Mouse (Mus musculus) midbrain, postnatal 0 days (tissue): ENCODE results near the gene Tmem267. TPM values are rescaled to one million over a fixed set of nuclear protein-coding genes. Genes with fewer than 3 reads are reported as not detected.
A peak's percentile ranks its signal among the peaks of the same experiment; 100 is the strongest.
"Not testable (repeated sequence)": the region's sequence is repeated elsewhere in the genome, so short reads cannot be mapped to it uniquely, and the experiment has no call there.

Source experiments
- ATAC-seq: fragments of 200-750 bp; cut with Nextera tagmentation; 2 replicates; pipeline ENCODE4 v1.8.0; 2017; ENCODE audit warnings: moderate number of reproducible peaks, mild to moderate bottlenecking, moderate TSS enrichment, moderate library complexity; ENCODE audit not compliant: low FRiP score
- DNase-seq: peaks from one replicate; pipeline ENCODE4 v3.0.0-alpha.2; 2015; ENCODE audit warnings: low spot score
- H3K27ac ChIP-seq: fragments of 300-500 bp; sonication (generic); 2 replicates; pipeline ENCODE4 v1.5.1; 2014; ENCODE audit warnings: low read depth, mild to moderate bottlenecking, low read length, mixed read lengths
- H3K27me3 ChIP-seq: fragments of 300-500 bp; sonication (generic); 2 replicates; pipeline ENCODE4 v1.6.1; 2014; ENCODE audit warnings: low read length, control low read depth, mixed read lengths; ENCODE audit not compliant: insufficient read depth
- H3K36me3 ChIP-seq: fragments of 300-500 bp; sonication (generic); 2 replicates; pipeline ENCODE4 v1.6.1; 2014; ENCODE audit warnings: low read length, control low read depth, mixed read lengths; ENCODE audit not compliant: insufficient read depth
- H3K4me1 ChIP-seq: fragments of 300-500 bp; sonication (generic); 2 replicates; pipeline ENCODE4 v1.6.1; 2014; ENCODE audit warnings: mild to moderate bottlenecking, control low read depth, antibody characterized with exemption, low read length, mixed read lengths; ENCODE audit not compliant: insufficient read depth
- H3K4me2 ChIP-seq: fragments of 300-500 bp; sonication (generic); 2 replicates; pipeline ENCODE4 v1.6.1; 2014; ENCODE audit warnings: low read depth, mild to moderate bottlenecking, low read length, mixed read lengths; ENCODE audit not compliant: poor library complexity, severe bottlenecking
- H3K4me3 ChIP-seq: fragments of 300-500 bp; sonication (generic); 2 replicates; pipeline ENCODE4 v1.5.1; 2014; ENCODE audit warnings: low read depth, mild to moderate bottlenecking, low read length, moderate library complexity
- H3K9ac ChIP-seq: fragments of 300-500 bp; sonication (generic); replicated peaks from 2 replicates; pipeline ENCODE4 v1.6.1; 2014; ENCODE audit warnings: mild to moderate bottlenecking, low read length, moderate library complexity, mixed read lengths; ENCODE audit not compliant: poor library complexity, severe bottlenecking
- H3K9me3 ChIP-seq: fragments of 300-500 bp; sonication (generic); 2 replicates; pipeline ENCODE4 v1.6.1; 2016; ENCODE audit warnings: low read length, control low read depth
- CTCF ChIP-seq: IDR thresholded peaks from 2 replicates; pipeline ENCODE4 v1.5.1; 2016; ENCODE audit warnings: antibody characterized with exemption, mild to moderate bottlenecking
- WGBS: fragments of 180-500 bp; shearing (Covaris S2); extraction: QIAGEN DNeasy Blood & Tissue Kit; methylation state at CpG from one replicate; pipeline ENCODE4 v1.1.7; 2014; 5-methylcytosine and 5-hydroxymethylcytosine counted together
- polyA plus RNA-seq: library from polyadenylated mRNA; unstranded; fragments of >200 nt; fragmentation: Nextera tagmentation; extraction: Ambion mirVana; gene quantifications from 2 replicates; pipeline ENCODE4 v1.2.1, GENCODE M21; 2015
- total RNA-seq: library from RNA; depleted of rRNA; stranded (reverse); fragments of >200 nt; gene quantifications from 2 replicates; pipeline ENCODE4 v1.2.3, GENCODE M21; 2014

Tmem267 gene
- total and polyA plus RNA-seq, 2 experiments from 2014 or later: 3.5 to 30.9 TPM

DNA sequence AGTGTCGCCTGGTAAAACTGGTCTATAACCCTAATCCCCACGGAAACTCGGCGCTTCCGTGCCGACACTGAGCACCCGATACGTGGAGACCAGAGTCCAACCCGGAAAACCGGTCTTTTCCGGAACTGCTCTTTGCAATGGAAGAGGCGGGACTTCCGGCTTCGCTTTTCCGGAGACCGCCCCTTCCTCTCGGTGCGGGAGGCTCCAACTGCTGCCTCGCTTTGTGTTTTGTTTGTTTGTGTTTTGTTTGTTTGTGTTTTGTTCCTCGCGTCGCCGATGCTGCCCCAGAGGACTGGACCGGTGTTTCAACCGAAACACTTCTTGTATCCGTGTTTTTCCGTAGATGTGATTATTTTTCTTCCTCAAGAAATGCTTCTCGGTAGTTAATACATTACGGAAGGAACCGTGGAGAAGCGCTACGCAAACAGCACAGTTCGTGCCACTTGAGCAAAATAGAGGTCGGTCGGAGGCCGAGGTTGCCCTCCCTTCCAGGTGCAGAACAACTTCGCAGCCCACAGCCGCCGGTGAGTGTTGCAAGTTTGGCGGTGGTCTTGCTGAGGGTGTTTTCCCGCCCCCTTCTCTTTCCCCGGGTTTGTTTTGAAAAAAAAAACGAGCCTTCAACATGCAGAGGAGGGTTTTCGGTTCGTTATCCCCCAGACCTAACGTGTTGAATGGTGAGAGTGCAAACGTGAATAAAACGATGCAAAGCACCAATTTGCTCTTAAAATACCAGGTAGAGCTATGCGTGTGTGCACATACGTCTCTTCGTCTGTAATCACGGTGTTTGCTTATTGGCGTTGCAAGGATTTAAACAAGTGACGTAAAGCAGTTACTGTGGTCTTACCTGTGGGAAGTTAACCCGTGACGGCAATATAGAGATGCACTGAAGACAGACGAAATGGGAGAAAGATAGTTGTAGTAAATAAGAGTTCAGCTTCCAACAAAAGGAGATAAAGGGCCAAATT is 25.0 kb upstream of the Tmem267 start, which contains the start of gene 4833420G17Rik:
Gene 4833420G17Rik, plus strand, starts transcription at position 173 of the 965 bp plus-strand sequence.
- Histone ChIP-seq H3K9me3 (no peaks in the 10 kb centered on the region), H3K9ac (peak within 1 kb of the TSS; percentile 72), H3K27ac (peak within 1 kb of the TSS; percentile 87), H3K4me3 (peak within 1 kb of the TSS; percentile 69), H3K4me1 (peaks cover 4% of the 10 kb centered on the region; the same call in 1 of the 2 replicates), H3K4me2 (peak within 1 kb of the TSS; percentile 66), H3K27me3 (no peaks in the 10 kb centered on the region), H3K36me3 (peaks cover 25% of the 10 kb centered on the region)
- peak; percentile 97 for ATAC-seq
- TF ChIP-seq CTCF: no peak
- under 1% methylated on average over 57 of the region's 57 CpGs for WGBS
- DNase-seq: peak; percentile 96

DNA sequence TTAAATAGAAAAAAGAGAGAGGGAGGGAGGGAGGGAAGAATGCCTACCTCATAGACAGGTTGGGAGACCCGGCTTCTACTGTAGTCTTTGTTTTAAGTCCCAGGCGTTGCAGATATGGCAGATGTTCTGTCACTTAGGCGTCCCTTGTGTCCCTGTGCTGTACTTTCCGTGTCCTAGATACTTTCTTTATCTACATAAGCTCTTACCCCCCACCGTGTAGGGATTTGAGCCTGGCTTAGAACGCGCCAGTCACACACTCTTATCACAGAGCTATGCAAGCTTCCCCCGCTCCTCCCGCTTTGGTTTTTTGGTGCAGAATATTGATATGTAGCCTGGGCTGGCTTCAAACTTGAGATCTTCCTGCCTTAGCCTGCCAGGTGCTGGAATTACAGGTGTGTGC is 11.2 kb upstream of the Tmem267 start:
- no peak overlapping the region for H3K4me2 ChIP-seq
- H3K4me3 ChIP-seq: no peak overlapping the region
- H3K9ac ChIP-seq: no peak overlapping the region
- H3K27me3 ChIP-seq: no peaks in the 10 kb centered on the region
- ATAC-seq (no peak), DNase-seq (peak; percentile 37)
- H3K27ac ChIP-seq: no peak overlapping the region
- H3K4me1 ChIP-seq: no peaks in the 10 kb centered on the region
- TF ChIP-seq CTCF: no peak
- no peaks in the 10 kb centered on the region for H3K9me3 ChIP-seq
- WGBS: 71% methylated on average over 9 of the region's 9 CpGs
- peaks cover 43% of the 10 kb centered on the region for H3K36me3 ChIP-seq

DNA sequence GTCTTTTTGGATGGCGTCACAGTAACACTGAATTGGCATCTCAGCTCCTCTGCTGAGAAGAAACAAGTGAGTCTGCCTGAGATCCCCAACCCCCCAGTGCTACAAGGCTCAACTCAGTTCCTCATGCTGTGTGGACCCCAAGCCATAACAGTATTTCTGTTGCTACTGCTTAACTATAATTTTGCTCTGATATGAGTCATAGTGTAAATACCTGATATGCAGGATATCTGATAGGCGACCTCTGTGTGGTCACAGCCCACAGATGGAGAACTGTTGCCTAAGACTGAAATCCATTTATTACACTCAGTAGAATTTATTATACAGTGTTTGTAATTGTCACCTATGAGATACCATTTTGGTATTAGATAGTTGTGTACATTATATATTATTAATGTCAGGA is 10.1 kb upstream of the Tmem267 start:
- H3K9ac ChIP-seq: no peak overlapping the region
- no peak overlapping the region for H3K4me2 ChIP-seq
- 95% methylated on average over 2 of the region's 2 CpGs for WGBS
- H3K4me1 ChIP-seq: no peaks in the 10 kb centered on the region
- H3K27me3 ChIP-seq: no peaks in the 10 kb centered on the region
- peaks cover 41% of the 10 kb centered on the region for H3K36me3 ChIP-seq
- no peak overlapping the region for H3K4me3 ChIP-seq
- DNase-seq (no peak), ATAC-seq (no peak)
- TF ChIP-seq CTCF: no peak
- H3K27ac ChIP-seq: no peak overlapping the region
- H3K9me3 ChIP-seq: no peaks in the 10 kb centered on the region

DNA sequence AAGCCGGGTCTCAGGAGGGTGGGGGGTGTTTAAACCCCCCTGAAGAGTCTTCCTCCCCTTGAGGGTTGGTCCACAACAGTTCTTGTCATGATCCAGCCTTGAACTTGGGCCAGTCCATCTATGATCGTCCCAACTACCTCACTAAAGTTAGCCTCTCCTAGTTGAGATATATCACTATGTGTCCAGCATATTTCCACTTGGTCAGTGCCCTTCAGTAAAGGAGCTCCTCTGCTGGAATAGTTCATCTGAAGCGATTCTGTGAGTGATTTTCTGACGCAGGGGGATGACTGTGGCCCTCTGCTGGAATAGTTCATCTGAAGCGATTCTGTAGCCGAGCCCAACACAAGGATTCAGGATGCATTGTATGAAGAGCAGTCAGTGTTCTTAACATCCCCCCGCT is 485 bp upstream of the Tmem267 start:
- TF ChIP-seq CTCF: 0 out of 2 replicates have a peak, but pooled peaks have one; percentile 8
- H3K36me3 ChIP-seq: peaks cover 8% of the 10 kb centered on the region
- H3K9me3 ChIP-seq: peaks cover 2% of the 10 kb centered on the region; the same call in 1 of the 2 replicates
- 32% methylated on average over 7 of the region's 7 CpGs for WGBS
- no peak overlapping the region; the same call in 1 of the 2 replicates for H3K9ac ChIP-seq
- H3K4me2 ChIP-seq: no peak overlapping the region; the same call in 1 of the 2 replicates
- no peak overlapping the region for H3K4me3 ChIP-seq
- no peaks in the 10 kb centered on the region for H3K27me3 ChIP-seq
- H3K4me1 ChIP-seq: no peaks in the 10 kb centered on the region
- ATAC-seq: no peak
- no peak overlapping the region for H3K27ac ChIP-seq
- no peak for DNase-seq

DNA sequence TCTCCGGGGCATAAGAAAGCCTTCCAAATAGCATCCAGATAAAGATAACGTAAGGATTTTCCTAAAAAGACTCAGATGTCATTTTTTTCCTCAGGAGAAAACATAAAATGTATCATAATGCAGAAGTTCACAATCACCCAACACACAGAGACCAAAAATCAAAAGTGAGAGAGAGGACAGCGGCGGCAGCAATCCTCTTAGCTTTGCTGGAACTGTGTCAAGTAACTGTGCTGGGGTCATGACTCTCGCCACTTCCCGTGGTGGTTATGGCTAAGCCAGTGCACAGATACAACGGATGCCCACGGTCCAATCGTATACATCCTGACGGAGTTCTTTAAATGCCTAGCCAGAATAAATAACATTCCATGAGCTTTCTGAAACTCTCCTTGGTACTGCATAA is 4.2 kb downstream of the Tmem267 start:
- not testable (repeated sequence) for H3K36me3 ChIP-seq, H3K4me2 ChIP-seq, H3K27ac ChIP-seq, H3K4me3 ChIP-seq, H3K9ac ChIP-seq, H3K27me3 ChIP-seq, H3K4me1 ChIP-seq, H3K9me3 ChIP-seq, ATAC-seq
- DNase-seq: peak; percentile 41
- WGBS: 93% methylated on average over 10 of the region's 10 CpGs

DNA sequence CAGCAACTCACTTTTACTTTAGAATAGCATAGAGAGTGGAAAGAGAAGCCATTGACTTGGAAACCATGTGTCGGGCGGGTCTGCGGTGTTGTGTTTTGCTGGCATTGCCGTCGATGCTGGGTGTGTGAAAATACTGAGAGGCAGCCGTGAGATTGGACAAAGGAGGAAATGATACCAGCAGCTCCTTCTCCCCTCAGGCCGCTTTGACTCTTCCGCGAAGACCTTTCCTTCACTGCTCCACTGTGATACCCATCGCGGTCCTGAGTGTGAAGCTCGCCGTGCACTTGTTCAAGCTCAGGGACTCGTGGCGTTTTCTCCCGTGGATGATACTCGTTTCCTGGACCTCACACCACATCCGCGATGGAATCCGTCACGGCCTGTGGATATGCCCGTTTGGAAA is 7.1 kb downstream of the Tmem267 start:
- ATAC-seq: not testable (repeated sequence)

DNA sequence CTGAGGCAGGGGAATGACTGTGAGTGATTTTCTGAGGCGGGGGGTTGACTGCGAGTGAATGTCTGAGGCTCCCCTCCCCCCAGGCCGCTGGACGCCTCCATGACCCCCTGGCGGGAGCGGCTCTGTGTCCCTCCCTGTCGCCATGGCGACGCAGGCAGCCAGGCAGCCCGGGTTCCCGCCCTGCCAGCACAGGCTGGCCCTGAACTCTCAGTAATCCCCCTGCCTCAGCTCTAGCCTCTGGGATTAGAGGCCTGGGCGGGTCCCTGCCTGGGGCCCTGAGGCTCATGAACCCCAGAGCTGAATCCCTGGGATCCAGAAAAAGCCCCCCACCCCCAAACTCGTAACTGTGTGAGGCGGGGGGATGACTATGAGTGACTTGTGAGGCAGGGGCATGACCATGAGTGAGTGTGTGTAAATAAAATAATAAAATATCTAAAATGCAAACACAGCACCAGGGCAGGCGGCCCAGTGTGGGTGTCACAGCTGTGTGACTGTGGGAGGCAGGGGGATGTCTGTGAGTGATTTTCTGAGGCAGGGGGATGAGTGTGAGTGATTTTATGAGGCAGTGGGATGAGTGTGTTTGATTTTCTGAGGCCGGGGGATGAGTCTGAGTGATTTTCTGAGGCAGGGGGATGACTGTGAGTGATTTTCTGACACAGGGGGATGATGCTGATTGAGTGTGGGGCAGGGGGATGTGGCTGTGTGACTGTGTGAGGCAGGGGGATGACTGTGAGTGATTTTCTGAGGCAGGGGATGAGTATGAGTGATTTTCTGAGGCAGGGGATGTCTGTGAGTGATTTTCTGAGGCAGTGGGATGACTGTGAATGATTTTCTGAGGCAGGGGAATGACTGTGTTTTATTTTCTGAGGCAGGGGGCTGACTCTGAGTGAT is 108.7 kb downstream of the Tmem267 start:
- ATAC-seq: peak; percentile 89
- H3K9ac ChIP-seq, H3K4me1 ChIP-seq, H3K27me3 ChIP-seq, H3K9me3 ChIP-seq, H3K27ac ChIP-seq, H3K36me3 ChIP-seq, H3K4me2 ChIP-seq, H3K4me3 ChIP-seq: not testable (repeated sequence)
- WGBS: 69% methylated on average over 14 of the region's 16 CpGs
- peak; percentile 64 for DNase-seq

More for the DNA sequence above, 7.1 kb downstream of the Tmem267 start:
- H3K27me3 ChIP-seq, H3K9me3 ChIP-seq, DNase-seq, H3K27ac ChIP-seq, H3K9ac ChIP-seq, H3K4me3 ChIP-seq, H3K36me3 ChIP-seq, H3K4me1 ChIP-seq, H3K4me2 ChIP-seq: not testable (repeated sequence)
- WGBS: 97% methylated on average over 10 of the region's 22 CpGs

DNA sequence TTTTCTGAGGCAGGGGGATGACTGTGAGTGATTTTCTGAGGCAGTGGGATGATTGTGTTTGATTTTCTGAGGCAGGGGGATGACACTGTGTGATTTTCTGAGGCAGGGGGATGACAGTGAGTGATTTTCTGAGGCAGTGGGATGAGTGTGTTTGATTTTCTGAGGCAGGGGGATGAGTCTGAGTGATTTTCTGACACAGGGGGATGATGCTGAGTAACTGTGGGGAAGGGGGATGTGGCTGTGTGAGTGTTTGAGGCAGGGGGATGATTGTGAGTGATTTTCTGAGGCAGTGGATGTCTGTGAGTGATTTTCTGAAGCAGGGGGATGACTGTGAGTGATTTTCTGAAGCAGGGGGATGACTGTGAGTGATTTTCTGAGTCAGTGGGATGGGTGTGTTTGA is 110.6 kb downstream of the Tmem267 start:
- DNase-seq: peak; percentile 39
- H3K27ac ChIP-seq, ATAC-seq: not testable (repeated sequence)

More for the DNA sequence above, 110.6 kb downstream of the Tmem267 start:
- not testable (repeated sequence) for H3K27me3 ChIP-seq, H3K9me3 ChIP-seq, H3K4me3 ChIP-seq, H3K36me3 ChIP-seq, H3K4me2 ChIP-seq, H3K9ac ChIP-seq, H3K4me1 ChIP-seq
